Mouse (Mus musculus): ENCODE results near the gene Cd46. TPM values are rescaled to one million over a fixed set of nuclear protein-coding genes. Genes with fewer than 3 reads are reported as not detected.

The Cd46 gene
- 0.21 and 0.46 TPM in 2 replicates for polyA plus RNA-seq (2012; rRNA removed)

DNA sequence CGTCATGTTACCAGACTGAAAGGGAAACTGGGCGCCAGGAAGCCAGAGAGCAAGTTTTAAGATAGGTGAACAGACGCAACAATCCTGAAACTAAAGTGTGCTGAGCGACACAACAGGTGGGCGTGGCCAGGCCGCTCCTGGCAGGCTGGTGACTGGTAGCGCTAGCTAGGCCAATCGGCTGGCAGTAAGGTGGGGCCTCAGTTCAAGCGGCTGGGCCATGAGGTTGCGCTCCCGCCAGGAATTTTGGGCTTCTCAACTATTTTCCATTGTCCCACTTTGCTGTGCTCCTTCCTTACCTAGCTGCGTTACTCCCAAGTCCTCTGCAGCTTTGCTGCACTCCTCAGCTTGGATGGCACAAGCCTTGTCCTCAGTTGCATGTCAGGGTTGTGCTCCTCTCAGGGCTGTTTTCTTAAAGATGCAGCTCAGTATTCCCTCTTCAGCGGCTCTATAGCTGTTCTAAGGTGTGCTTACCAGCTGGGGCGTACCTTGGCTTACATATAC lies at the start of gene Cd46:
TSS of gene Cd46 (minus strand) at position 30 of the 501 bp plus-strand sequence.

DNA sequence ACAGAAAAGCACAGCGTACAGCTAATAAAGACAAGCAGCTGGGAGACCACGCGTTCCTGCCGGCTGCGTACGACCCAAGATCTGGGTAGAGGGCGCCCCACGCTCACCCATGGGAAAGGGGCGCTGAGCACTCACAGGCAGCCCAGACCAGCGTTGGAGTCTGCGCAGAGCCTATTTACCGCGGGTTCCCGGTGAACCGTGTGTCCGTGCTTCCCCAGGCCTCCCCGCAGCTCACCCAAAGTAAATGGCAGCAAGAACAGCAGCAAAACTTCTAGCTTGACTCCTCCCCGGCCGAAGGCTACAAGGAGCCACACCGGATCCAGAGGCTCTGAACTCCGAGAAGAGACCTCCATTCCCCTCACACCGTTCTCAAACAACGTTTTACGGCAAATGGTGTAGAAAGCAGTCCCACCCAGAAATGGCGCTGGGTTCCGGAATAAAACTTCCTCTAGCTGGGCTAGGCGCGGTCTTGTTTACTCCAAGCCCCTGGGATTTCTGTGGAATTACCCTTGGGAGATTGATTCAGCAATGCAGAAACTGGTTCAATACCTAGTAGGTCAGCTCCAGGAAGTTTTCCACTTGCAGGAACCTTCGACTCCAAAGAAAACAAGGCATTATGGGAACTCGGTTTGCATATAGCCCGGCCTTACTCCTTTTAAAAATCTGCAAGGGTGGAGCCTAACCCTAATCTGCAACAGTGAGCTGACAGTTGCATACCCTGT lies 39.1 kb upstream of the Cd46 start, which contains the start of gene Cr1l:
TSS of gene Cr1l (minus strand) at position 634 of the 722 bp plus-strand sequence.

Other genes starting within 250 kb of the Cd46 start
- 56.2 and 70.4 TPM in 2 replicates for gene Cd34, start 153.4 kb downstream of the Cd46 start, polyA plus RNA-seq (2012; rRNA removed)
- gene Cr1l, start 39.3 kb upstream of the Cd46 start, polyA plus RNA-seq (2012; rRNA removed) = 28.2 and 29.1 TPM in 2 replicates
- not detected in 2 replicates for gene Cr2, start 84.5 kb upstream of the Cd46 start, polyA plus RNA-seq (2012; rRNA removed)

All from ovary, adult 2 months (tissue).